Mouse (Mus musculus) embryonic facial prominence, embryonic 15.5 days (tissue): ENCODE measurements around the gene Hist1h3b. TPM values are rescaled to one million over a fixed set of nuclear protein-coding genes. Genes with fewer than 3 reads are reported as not detected.

Source experiments
- microRNA-seq: library from miRNA; unstranded; fragments of <30 nt; microRNA quantifications from one replicate; pipeline ENCODE4, GENCODE M21; 2016; ENCODE audit warnings: borderline number of aligned reads
- polyA plus RNA-seq: library from polyadenylated mRNA; unstranded; fragments of >200 nt; fragmentation: Nextera tagmentation; extraction: Ambion mirVana; gene quantifications from 2 replicates; pipeline ENCODE4 v1.2.1, GENCODE M21; 2015

Hist1h3b gene
- polyA plus RNA-seq, 1 experiment from 2014 or later = 8.4 TPM

Small RNA genes lying within 50 kb of the gene (microRNA-seq; reads per million reads assigned to microRNA genes)
- not detected for gene Gm44314
- gene Gm44484 = not detected

Other genes starting within 250 kb of the Hist1h3b start
- 6.1 and 7.1 TPM in 2 replicates for gene Hist1h4h, start 221.2 kb upstream of the Hist1h3b start, polyA plus RNA-seq
- 2.7 and 3.4 TPM in 2 replicates for gene Hist1h2af, start 218.4 kb upstream of the Hist1h3b start, polyA plus RNA-seq
- gene Hist1h3g, start 216.8 kb upstream of the Hist1h3b start, polyA plus RNA-seq = 3.2 and 5.3 TPM in 2 replicates
- 1.0 and 1.1 TPM in 2 replicates for gene Hist1h2bh, start 208.9 kb upstream of the Hist1h3b start, polyA plus RNA-seq
- 0.25 and 0.37 TPM in 2 replicates for gene Hist1h3f, start 208.2 kb upstream of the Hist1h3b start, polyA plus RNA-seq
- 1.1 and 1.7 TPM in 2 replicates for gene Hist1h4f, start 200.6 kb upstream of the Hist1h3b start, polyA plus RNA-seq
- gene Hist1h1d, start 199.0 kb upstream of the Hist1h3b start, polyA plus RNA-seq = 0.44 and 0.55 TPM in 2 replicates
- 3.7 and 4.4 TPM in 2 replicates for gene Hist1h3e, start 189.9 kb upstream of the Hist1h3b start, polyA plus RNA-seq
- gene Hist1h2ae, start 181.0 kb upstream of the Hist1h3b start, polyA plus RNA-seq = 53.3 and 77.8 TPM in 2 replicates
- gene Hist1h2bg, start 180.9 kb upstream of the Hist1h3b start, polyA plus RNA-seq = 6.5 and 8.3 TPM in 2 replicates
- gene Hist1h2bf, start 178.1 kb upstream of the Hist1h3b start, polyA plus RNA-seq = 2.8 and 3.7 TPM in 2 replicates
- 1.8 and 3.9 TPM in 2 replicates for gene Hist1h2ad, start 177.9 kb upstream of the Hist1h3b start, polyA plus RNA-seq
- 5.0 and 6.0 TPM in 2 replicates for gene Hist1h3d, start 176.5 kb upstream of the Hist1h3b start, polyA plus RNA-seq
- gene Hist1h4d, start 170.7 kb upstream of the Hist1h3b start, polyA plus RNA-seq = 86.2 and 107 TPM in 2 replicates
- gene Hist1h2be, start 131.1 kb upstream of the Hist1h3b start, polyA plus RNA-seq = 2.7 and 3.6 TPM in 2 replicates
- 14.7 and 20.7 TPM in 2 replicates for gene Hist1h1e, start 129.7 kb upstream of the Hist1h3b start, polyA plus RNA-seq
- 1.1 and 1.3 TPM in 2 replicates for gene Hist1h2ac, start 68.3 kb upstream of the Hist1h3b start, polyA plus RNA-seq
- gene Hist1h2bc, start 68.1 kb upstream of the Hist1h3b start, polyA plus RNA-seq = 63.3 and 66.8 TPM in 2 replicates
- gene Hist1h1t, start 56.5 kb upstream of the Hist1h3b start, polyA plus RNA-seq = not detected in 2 replicates
- 4.2 and 5.3 TPM in 2 replicates for gene Hist1h4c, start 53.8 kb upstream of the Hist1h3b start, polyA plus RNA-seq
- 8.7 and 13.0 TPM in 2 replicates for gene Hfe, start 41.4 kb upstream of the Hist1h3b start, polyA plus RNA-seq
- 36.4 TPM in 2 replicates for gene Hist1h1c, start 13.5 kb upstream of the Hist1h3b start, polyA plus RNA-seq
- 3.5 and 4.8 TPM in 2 replicates for gene Hist1h3c, start 6.7 kb upstream of the Hist1h3b start, polyA plus RNA-seq
- gene Hist1h2bb, start 5.5 kb upstream of the Hist1h3b start, polyA plus RNA-seq = 2.0 and 2.1 TPM in 2 replicates
- gene Hist1h2ab, start 1.1 kb upstream of the Hist1h3b start, polyA plus RNA-seq = 23.1 and 38.3 TPM in 2 replicates
- gene Hist1h4b, start 4.7 kb downstream of the Hist1h3b start, polyA plus RNA-seq = 2.6 and 3.0 TPM in 2 replicates
- 0.39 and 0.42 TPM in 2 replicates for gene Hist1h4a, start 9.0 kb downstream of the Hist1h3b start, polyA plus RNA-seq
- 2.3 and 3.5 TPM in 2 replicates for gene Hist1h3a, start 10.1 kb downstream of the Hist1h3b start, polyA plus RNA-seq
- gene Hist1h1a, start 11.4 kb downstream of the Hist1h3b start, polyA plus RNA-seq = 1.8 and 1.9 TPM in 2 replicates
- not detected in 2 replicates for gene Trim38, start 17.6 kb downstream of the Hist1h3b start, polyA plus RNA-seq
- not detected in 2 replicates for gene Slc17a2, start 54.7 kb downstream of the Hist1h3b start, polyA plus RNA-seq
- not detected in 2 replicates for gene Slc17a3, start 87.2 kb downstream of the Hist1h3b start, polyA plus RNA-seq
- gene Slc17a1, start 115.5 kb downstream of the Hist1h3b start, polyA plus RNA-seq = not detected in 2 replicates
- gene Slc17a4, start 162.7 kb downstream of the Hist1h3b start, polyA plus RNA-seq = not detected in 2 replicates
- not detected in 2 replicates for gene Hist1h2ba, start 181.9 kb downstream of the Hist1h3b start, polyA plus RNA-seq
- gene Hist1h2aa, start 182.2 kb downstream of the Hist1h3b start, polyA plus RNA-seq = not detected in 2 replicates
- 0.42 and 0.63 TPM in 2 replicates for gene Scgn, start 238.9 kb downstream of the Hist1h3b start, polyA plus RNA-seq